Mouse (Mus musculus): ENCODE measurements at regions not wholly inside any gene's neighbourhood (a gene's known extent, or its start where the extent isn't known, plus 50 kb on each side); places are given as distances from the start of the nearest gene placed in this dataset.
A peak's percentile ranks its signal among the peaks of the same experiment; 100 is the strongest.

- no peak for ATAC-seq
Measured at GRCm38 (mm10) chr9:23064811-23065210, 158.1 kb upstream of the Bmper start.

- no peak for ATAC-seq
Measured at GRCm38 (mm10) chr9:23068101-23068791, 154.6 kb upstream of the Bmper start.

- no peak for ATAC-seq
Measured at GRCm38 (mm10) chr9:23069161-23069560, 153.7 kb upstream of the Bmper start.

- ATAC-seq, result no peak
Measured at GRCm38 (mm10) chr9:23071006-23071405, 151.9 kb upstream of the Bmper start.

GRCm38 (mm10) chr9:23072741-23073140 lies 150.1 kb upstream of the Bmper start:
- ATAC-seq, result no peak

GRCm38 (mm10) chr9:23083562-23083961 lies 139.3 kb upstream of the Bmper start:
- no peak for ATAC-seq

- no peak for ATAC-seq
Measured at GRCm38 (mm10) chr9:23089339-23089738, 133.5 kb upstream of the Bmper start.

- ATAC-seq, result no peak
Measured at GRCm38 (mm10) chr9:23097134-23097789, 125.6 kb upstream of the Bmper start.

GRCm38 (mm10) chr9:23101584-23101983 lies 121.3 kb upstream of the Bmper start:
- ATAC-seq, result no peak

GRCm38 (mm10) chr9:23101990-23102796 lies 120.7 kb upstream of the Bmper start:
- ATAC-seq, result no peak

GRCm38 (mm10) chr9:23111500-23111899 lies 111.4 kb upstream of the Bmper start:
- no peak for ATAC-seq

GRCm38 (mm10) chr9:23115026-23115425 lies 107.8 kb upstream of the Bmper start:
- no peak for ATAC-seq

- no peak for ATAC-seq
Measured at GRCm38 (mm10) chr9:23115540-23115939, 107.3 kb upstream of the Bmper start.

GRCm38 (mm10) chr9:23116311-23116710 lies 106.6 kb upstream of the Bmper start:
- ATAC-seq, result no peak

- no peak for ATAC-seq
Measured at GRCm38 (mm10) chr9:23119811-23120210, 103.1 kb upstream of the Bmper start.

GRCm38 (mm10) chr9:23120814-23121213 lies 102.1 kb upstream of the Bmper start:
- no peak for ATAC-seq

- no peak for ATAC-seq
Measured at GRCm38 (mm10) chr9:23122524-23122923, 100.4 kb upstream of the Bmper start.

GRCm38 (mm10) chr9:23123452-23123851 lies 99.4 kb upstream of the Bmper start:
- ATAC-seq, result peak; percentile 61

- no peak for ATAC-seq
Measured at GRCm38 (mm10) chr9:23125761-23126704, 96.8 kb upstream of the Bmper start.

GRCm38 (mm10) chr9:23127338-23128017 lies 95.4 kb upstream of the Bmper start:
- no peak for ATAC-seq

- no peak for ATAC-seq
Measured at GRCm38 (mm10) chr9:23128018-23128369, 94.9 kb upstream of the Bmper start.

GRCm38 (mm10) chr9:23134006-23134405 lies 88.9 kb upstream of the Bmper start:
- no peak for ATAC-seq
